Mouse (Mus musculus) midbrain, embryonic 14.5 days (tissue): ENCODE measurements around the gene Neto2. TPM values are rescaled to one million over a fixed set of nuclear protein-coding genes. Genes with fewer than 3 reads are reported as not detected.
"Not testable (repeated sequence)": the region's sequence is repeated elsewhere in the genome, so short reads cannot be mapped to it uniquely, and the experiment has no call there.

Source experiments
- ATAC-seq: fragments of 200-750 bp; cut with Nextera tagmentation; 2 replicates; pipeline ENCODE4 v1.8.0; 2017; ENCODE audit warnings: moderate number of reproducible peaks, moderate library complexity; ENCODE audit not compliant: low FRiP score, low TSS enrichment
- DNase-seq: peaks from one replicate; pipeline ENCODE4 v3.0.0-alpha.2; 2015
- H3K27ac ChIP-seq: fragments of 300-500 bp; sonication (generic); replicated peaks from 2 replicates; pipeline ENCODE4 v1.5.1; 2014; ENCODE audit warnings: mild to moderate bottlenecking, low read depth, low read length, moderate library complexity
- H3K27me3 ChIP-seq: fragments of 300-500 bp; sonication (generic); 2 replicates; pipeline ENCODE4 v1.6.1; 2014; ENCODE audit warnings: low read length, control low read depth, mixed read lengths; ENCODE audit not compliant: control insufficient read depth, insufficient read depth
- H3K36me3 ChIP-seq: fragments of 300-500 bp; sonication (generic); 2 replicates; pipeline ENCODE4 v1.6.1; 2014; ENCODE audit warnings: low read length, control low read depth; ENCODE audit not compliant: control insufficient read depth, insufficient read depth
- H3K4me1 ChIP-seq: fragments of 300-500 bp; sonication (generic); 2 replicates; pipeline ENCODE4 v1.6.1; 2014; ENCODE audit warnings: mild to moderate bottlenecking, antibody characterized with exemption, low read length, control low read depth; ENCODE audit not compliant: control insufficient read depth, insufficient read depth
- H3K4me2 ChIP-seq: fragments of 300-500 bp; sonication (generic); 2 replicates; pipeline ENCODE4 v1.6.1; 2014; ENCODE audit warnings: mild to moderate bottlenecking, low read length, moderate library complexity
- H3K4me3 ChIP-seq: fragments of 300-500 bp; sonication (generic); replicated peaks from 2 replicates; pipeline ENCODE4 v1.5.1; 2014; ENCODE audit warnings: low read depth, low read length
- H3K9ac ChIP-seq: fragments of 300-500 bp; sonication (generic); replicated peaks from 2 replicates; pipeline ENCODE4 v1.6.1; 2014; ENCODE audit warnings: mild to moderate bottlenecking, low read length, moderate library complexity
- H3K9me3 ChIP-seq: fragments of 300-500 bp; sonication (generic); 2 replicates; pipeline ENCODE4 v1.6.1; 2016; ENCODE audit warnings: low read length, control low read depth, mixed read lengths; ENCODE audit not compliant: control insufficient read depth
- WGBS: fragments of 180-500 bp; shearing (Covaris S2); extraction: QIAGEN DNeasy Blood & Tissue Kit; methylation state at CpG from one replicate; pipeline ENCODE4 v1.1.7; 2014; 5-methylcytosine and 5-hydroxymethylcytosine counted together
- polyA plus RNA-seq: library from polyadenylated mRNA; unstranded; fragments of >200 nt; fragmentation: Nextera tagmentation; extraction: Ambion mirVana; gene quantifications from 2 replicates; pipeline ENCODE4 v1.2.1, GENCODE M21; 2014

Gene Neto2
- polyA plus RNA-seq, 1 experiment from 2014 or later = 93.1 TPM

- no peaks in the 10 kb centered on the region for H3K27me3 ChIP-seq
- no peak overlapping the region for H3K4me2 ChIP-seq
- no peaks in the 10 kb centered on the region for H3K4me1 ChIP-seq
- peak; percentile 62 for DNase-seq
- no peak for ATAC-seq
- H3K36me3 ChIP-seq = peaks cover 27% of the 10 kb centered on the region
- H3K9ac ChIP-seq = no peak overlapping the region
- no peak overlapping the region for H3K4me3 ChIP-seq
- H3K27ac ChIP-seq = no peak overlapping the region
- H3K9me3 ChIP-seq = no peaks in the 10 kb centered on the region
Observed at GRCm38 (mm10) chr8:85665146-85665545, 35.6 kb downstream of the Neto2 start.

GRCm38 (mm10) chr8:85661995-85662394 lies 38.7 kb downstream of the Neto2 start:
- WGBS = 73% methylated on average over 5 of the region's 5 CpGs
- no peaks in the 10 kb centered on the region for H3K27me3 ChIP-seq
- no peak overlapping the region for H3K9ac ChIP-seq
- no peak overlapping the region for H3K4me3 ChIP-seq
- H3K36me3 ChIP-seq = peaks cover 20% of the 10 kb centered on the region
- no peak overlapping the region for H3K27ac ChIP-seq
- ATAC-seq (no peak), DNase-seq (peak; percentile 81)
- no peak overlapping the region for H3K4me2 ChIP-seq
- H3K9me3 ChIP-seq = no peaks in the 10 kb centered on the region
- no peaks in the 10 kb centered on the region for H3K4me1 ChIP-seq

GRCm38 (mm10) chr8:85651201-85651600 lies 49.5 kb downstream of the Neto2 start:
- Histone ChIP-seq H3K4me3 (no peak overlapping the region), H3K27me3 (no peaks in the 10 kb centered on the region), H3K36me3 (peaks cover 38% of the 10 kb centered on the region), H3K4me2 (no peak overlapping the region), H3K9ac (no peak overlapping the region), H3K4me1 (no peaks in the 10 kb centered on the region), H3K9me3 (no peaks in the 10 kb centered on the region), H3K27ac (no peak overlapping the region)
- DNase-seq (no peak), ATAC-seq (no peak)
- WGBS = 94% methylated on average over 2 of the region's 2 CpGs

- ATAC-seq = no peak
- Histone ChIP-seq H3K4me2 (no peak overlapping the region), H3K36me3 (peaks cover 48% of the 10 kb centered on the region), H3K27ac (no peak overlapping the region), H3K9ac (no peak overlapping the region), H3K4me3 (no peak overlapping the region), H3K4me1 (no peaks in the 10 kb centered on the region), H3K9me3 (no peaks in the 10 kb centered on the region), H3K27me3 (no peaks in the 10 kb centered on the region)
- DNase-seq = no peak
Observed at GRCm38 (mm10) chr8:85648553-85648952, 52.2 kb downstream of the Neto2 start.

- no peak overlapping the region for H3K4me2 ChIP-seq
- no peak overlapping the region for H3K27ac ChIP-seq
- H3K9me3 ChIP-seq = no peaks in the 10 kb centered on the region
- DNase-seq (no peak), ATAC-seq (no peak)
- no peaks in the 10 kb centered on the region for H3K4me1 ChIP-seq
- H3K4me3 ChIP-seq = no peak overlapping the region
- H3K27me3 ChIP-seq = no peaks in the 10 kb centered on the region
- no peak overlapping the region for H3K9ac ChIP-seq
- H3K36me3 ChIP-seq = peaks cover 67% of the 10 kb centered on the region
- 94% methylated on average over 4 of the region's 4 CpGs for WGBS
Observed at GRCm38 (mm10) chr8:85644921-85645665, 55.6 kb downstream of the Neto2 start.

GRCm38 (mm10) chr8:85624450-85624849 lies 76.3 kb downstream of the Neto2 start:
- no peak overlapping the region for H3K9ac ChIP-seq
- no peaks in the 10 kb centered on the region for H3K27me3 ChIP-seq
- H3K9me3 ChIP-seq = 0 out of 2 replicates have a peak, but pooled peaks cover 4% of the 10 kb centered on the region
- WGBS = 94% methylated on average over 6 of the region's 6 CpGs
- H3K27ac ChIP-seq = no peak overlapping the region
- no peak overlapping the region for H3K4me2 ChIP-seq
- DNase-seq = no peak
- H3K36me3 ChIP-seq = peaks cover 20% of the 10 kb centered on the region
- H3K4me3 ChIP-seq = no peak overlapping the region
- H3K4me1 ChIP-seq = no peaks in the 10 kb centered on the region
- no peak for ATAC-seq

GRCm38 (mm10) chr8:85623246-85623645 lies 77.5 kb downstream of the Neto2 start:
- H3K4me2 ChIP-seq = no peak overlapping the region
- H3K27me3 ChIP-seq = no peaks in the 10 kb centered on the region
- H3K27ac ChIP-seq = no peak overlapping the region
- H3K36me3 ChIP-seq = peaks cover 14% of the 10 kb centered on the region
- no peaks in the 10 kb centered on the region for H3K4me1 ChIP-seq
- H3K9me3 ChIP-seq = no peaks in the 10 kb centered on the region
- WGBS = 93% methylated on average over 5 of the region's 5 CpGs
- no peak overlapping the region for H3K9ac ChIP-seq
- no peak for ATAC-seq
- no peak overlapping the region for H3K4me3 ChIP-seq
- DNase-seq = no peak

GRCm38 (mm10) chr8:85618789-85619188 lies 81.9 kb downstream of the Neto2 start:
- no peak overlapping the region for H3K4me2 ChIP-seq
- no peak overlapping the region for H3K9ac ChIP-seq
- H3K27ac ChIP-seq = no peak overlapping the region
- no peak overlapping the region for H3K4me3 ChIP-seq
- 88% methylated on average over 3 of the region's 3 CpGs for WGBS
- ATAC-seq (no peak), DNase-seq (no peak)
- H3K4me1 ChIP-seq = no peaks in the 10 kb centered on the region
- no peaks in the 10 kb centered on the region for H3K27me3 ChIP-seq
- H3K9me3 ChIP-seq = no peaks in the 10 kb centered on the region
- peaks cover 8% of the 10 kb centered on the region for H3K36me3 ChIP-seq

- 94% methylated on average over 3 of the region's 3 CpGs for WGBS
- not testable (repeated sequence) for H3K27ac ChIP-seq, H3K9ac ChIP-seq, H3K4me2 ChIP-seq, H3K9me3 ChIP-seq, DNase-seq, H3K4me3 ChIP-seq, H3K27me3 ChIP-seq, H3K4me1 ChIP-seq, H3K36me3 ChIP-seq, ATAC-seq
Observed at GRCm38 (mm10) chr8:85617125-85617524, 83.6 kb downstream of the Neto2 start.
